18 mouse cellular contexts compared by ENCODE assay signal in genomic region chr13:110166622-110167330, GRCm38 (mm10).
DNase-seq lines count a peak whose midpoint lies in the region; ATAC-seq and TF ChIP-seq lines count a peak whose summit lies in the region.
"Had no signal": no experiment of that assay in that cellular context is flagged by ENCODE, and none has a peak within 500 bp of the region (broad histone marks: within the 10 kb centered on the region; RNA-seq: fewer than 3 reads in every experiment).

No protein-coding gene starts in this region.

- H3K27me3 ChIP-seq in midbrain, embryonic 11.5 days (ENCODE audit: control insufficient read depth, insufficient read depth, low read length): no peaks in the 10 kb centered on the region
- no peaks in the 10 kb centered on the region for H3K27me3 ChIP-seq in midbrain, embryonic 10.5 days (ENCODE audit: low read depth, poor library complexity, severe bottlenecking)
- H3K27me3 ChIP-seq in forebrain, postnatal 0 days (ENCODE audit: insufficient read depth, low read length): no peaks in the 10 kb centered on the region
- H3K27me3 ChIP-seq in midbrain, embryonic 13.5 days: no peaks in the 10 kb centered on the region
- H3K27me3 ChIP-seq: embryonic facial prominence, embryonic 13.5 days; limb, embryonic 12.5 days; liver, embryonic 15.5 days had no signal

- no peak overlapping the region for H3K4me3 ChIP-seq in midbrain, embryonic 11.5 days (ENCODE audit: low read depth, low read length)
- no peak overlapping the region for H3K4me3 ChIP-seq in midbrain, embryonic 10.5 days
- H3K4me3 ChIP-seq in forebrain, postnatal 0 days (ENCODE audit: low read depth, low read length): no peak overlapping the region
- no peak overlapping the region for H3K4me3 ChIP-seq in midbrain, embryonic 13.5 days (replicated peaks)
- H3K4me3 ChIP-seq: embryonic facial prominence, embryonic 13.5 days; heart, adult 2 months; limb, embryonic 12.5 days; liver, embryonic 15.5 days had no signal

- no peak for DNase-seq in midbrain, embryonic 11.5 days (ENCODE audit: low spot score, missing footprints)
- DNase-seq in midbrain, embryonic 10.5 days (ENCODE audit: low spot score): no peak
- DNase-seq in forebrain, postnatal 0 days: no peak
- DNase-seq in retina, embryonic 14.5 days (ENCODE audit: low spot score): peak; percentile 41
- no peak for DNase-seq in Muller cell, postnatal 12 days (ENCODE audit: inconsistent ontology term)
- DNase-seq in cerebellum, adult 11-12 months: no peak
- DNase-seq in embryo, embryonic 11 days: no peak
- DNase-seq: cerebellum, postnatal 36 days; heart, adult 2 months; kidney, postnatal 4 days; lung, postnatal 10 days; right cerebral cortex, postnatal 14 days; thymus, postnatal 36 days had no signal

- no peaks in the 10 kb centered on the region for H3K36me3 ChIP-seq in midbrain, embryonic 11.5 days (ENCODE audit: control insufficient read depth, insufficient read depth, low read length)
- H3K36me3 ChIP-seq in midbrain, embryonic 10.5 days: no peaks in the 10 kb centered on the region
- H3K36me3 ChIP-seq in forebrain, postnatal 0 days (ENCODE audit: insufficient read depth): no peaks in the 10 kb centered on the region
- H3K36me3 ChIP-seq in midbrain, embryonic 13.5 days: no peaks in the 10 kb centered on the region
- H3K36me3 ChIP-seq: embryonic facial prominence, embryonic 13.5 days; G1E; limb, embryonic 12.5 days; liver, embryonic 15.5 days had no signal

- H3K4me2 ChIP-seq in midbrain, embryonic 11.5 days: no peak overlapping the region
- no peak overlapping the region for H3K4me2 ChIP-seq in forebrain, postnatal 0 days (ENCODE audit: low read depth)
- no peak overlapping the region for H3K4me2 ChIP-seq in midbrain, embryonic 13.5 days (replicated peaks)
- H3K4me2 ChIP-seq: embryonic facial prominence, embryonic 13.5 days; limb, embryonic 12.5 days; liver, embryonic 15.5 days had no signal

- H3K9ac ChIP-seq in midbrain, embryonic 11.5 days (ENCODE audit: low read length): no peak overlapping the region
- H3K9ac ChIP-seq in forebrain, postnatal 0 days: no peak overlapping the region
- H3K9ac ChIP-seq in midbrain, embryonic 13.5 days (replicated peaks): no peak overlapping the region
- H3K9ac ChIP-seq: embryonic facial prominence, embryonic 13.5 days; limb, embryonic 12.5 days; liver, embryonic 15.5 days had no signal

- no peak overlapping the region for H3K27ac ChIP-seq in midbrain, embryonic 11.5 days (ENCODE audit: low read depth, low read length)
- no peak overlapping the region for H3K27ac ChIP-seq in midbrain, embryonic 10.5 days (replicated peaks)
- H3K27ac ChIP-seq in forebrain, postnatal 0 days (ENCODE audit: low read depth, low read length): no peak overlapping the region
- H3K27ac ChIP-seq in midbrain, embryonic 13.5 days: peak overlapping the region; percentile 49
- H3K27ac ChIP-seq: embryonic facial prominence, embryonic 13.5 days; heart, adult 2 months; limb, embryonic 12.5 days; liver, embryonic 15.5 days had no signal

- H3K9me3 ChIP-seq in midbrain, embryonic 11.5 days (ENCODE audit: control insufficient read depth, low read length): no peaks in the 10 kb centered on the region
- no peaks in the 10 kb centered on the region for H3K9me3 ChIP-seq in midbrain, embryonic 10.5 days (replicated peaks)
- no peaks in the 10 kb centered on the region for H3K9me3 ChIP-seq in forebrain, postnatal 0 days (ENCODE audit: low read length)
- no peaks in the 10 kb centered on the region for H3K9me3 ChIP-seq in midbrain, embryonic 13.5 days
- H3K9me3 ChIP-seq: embryonic facial prominence, embryonic 13.5 days; G1E; limb, embryonic 12.5 days; liver, embryonic 15.5 days had no signal

- no peak for TF ChIP-seq CTCF in forebrain, postnatal 0 days (IDR thresholded peaks at IDR 0.05; ENCODE audit: low read depth)

- peaks cover 12% of the 10 kb centered on the region for H3K4me1 ChIP-seq in midbrain, embryonic 11.5 days (ENCODE audit: control insufficient read depth, insufficient read depth, low read length)
- H3K4me1 ChIP-seq in midbrain, embryonic 10.5 days: peaks cover 30% of the 10 kb centered on the region
- no peaks in the 10 kb centered on the region; the same call in 1 of the 2 replicates for H3K4me1 ChIP-seq in forebrain, postnatal 0 days (ENCODE audit: insufficient read depth)
- peaks cover 46% of the 10 kb centered on the region for H3K4me1 ChIP-seq in midbrain, embryonic 13.5 days (replicated peaks)
- H3K4me1 ChIP-seq: embryonic facial prominence, embryonic 13.5 days; limb, embryonic 12.5 days; liver, embryonic 15.5 days had no signal

- 87% methylated on average over 3 of the region's 3 CpGs for WGBS in midbrain, embryonic 11.5 days
- 87% methylated on average over 3 of the region's 3 CpGs for WGBS in midbrain, embryonic 10.5 days
- 56% methylated on average over 3 of the region's 3 CpGs for WGBS in forebrain, postnatal 0 days
- 53% methylated on average over 3 of the region's 3 CpGs for WGBS in midbrain, embryonic 13.5 days

- peak; percentile 47; the same call in 1 of the 2 replicates for ATAC-seq in midbrain, embryonic 11.5 days (ENCODE audit: low FRiP score)
- ATAC-seq in forebrain, postnatal 0 days: peak; percentile 54
- ATAC-seq in midbrain, embryonic 13.5 days: peak; percentile 88
